Mouse (Mus musculus): ENCODE data around the gene Creb5. TPM values are rescaled to one million over a fixed set of nuclear protein-coding genes. Genes with fewer than 3 reads are reported as not detected.

The Creb5 gene
- total and polyA plus RNA-seq, 2 experiments from 2014 or later: 1.6 to 3.2 TPM

DNA sequence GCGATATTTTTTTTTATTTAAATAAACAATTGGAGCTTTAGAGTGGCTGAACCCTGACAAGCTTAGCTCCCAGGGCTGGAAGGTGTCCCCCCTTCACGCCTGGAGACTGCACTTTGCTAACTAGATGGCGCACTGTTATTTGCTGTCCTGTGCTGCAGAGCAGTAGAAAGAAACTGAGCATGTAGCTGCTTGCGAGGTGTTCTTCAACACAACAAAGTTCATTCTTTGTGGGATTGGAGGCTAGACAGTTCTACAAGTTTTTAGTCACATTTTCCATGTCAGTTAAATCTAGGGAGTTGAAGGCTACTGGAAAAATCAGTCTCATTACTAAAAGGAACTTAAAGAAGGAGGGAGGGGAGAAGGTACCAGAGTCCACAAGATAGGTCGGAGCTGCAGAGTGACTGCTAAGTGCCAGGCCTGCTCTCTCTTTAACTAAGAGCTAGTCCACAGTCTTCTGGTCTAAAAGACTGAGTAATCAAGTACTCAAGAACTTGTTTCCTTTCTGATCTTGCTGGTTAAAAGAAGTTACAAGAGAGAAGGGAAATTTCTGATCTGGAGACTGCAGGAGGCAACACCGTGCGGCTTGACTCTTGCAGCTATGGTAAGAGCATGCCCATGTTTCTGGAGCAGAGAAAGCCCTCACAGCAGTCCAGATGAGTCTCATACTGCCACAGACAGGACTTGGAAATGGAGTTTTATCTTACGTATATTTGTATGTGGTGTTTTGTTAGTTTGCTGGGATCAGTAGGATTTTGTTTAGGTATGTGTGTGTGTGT, 3.3 kb downstream of the Creb5 start:
- no peak overlapping the region for H3K9ac ChIP-seq (replicated peaks; ENCODE audit: low read length, poor library complexity, severe bottlenecking)
- DNase-seq (ENCODE audit: low spot score): peak; percentile 14
- no peak overlapping the region for H3K4me3 ChIP-seq (ENCODE audit: low read depth, low read length)
- no peaks in the 10 kb centered on the region for H3K36me3 ChIP-seq (ENCODE audit: insufficient read depth, low read length)
- peaks cover 54% of the 10 kb centered on the region for H3K27me3 ChIP-seq (ENCODE audit: insufficient read depth, low read length)
- no peak overlapping the region for H3K27ac ChIP-seq (ENCODE audit: low read depth, low read length)
- no peak for ATAC-seq (ENCODE audit: low FRiP score)
- no peaks in the 10 kb centered on the region for H3K4me1 ChIP-seq (ENCODE audit: insufficient read depth, low read length)
- H3K9me3 ChIP-seq (ENCODE audit: low read length): no peaks in the 10 kb centered on the region
- TF ChIP-seq CTCF (IDR thresholded peaks at IDR 0.05): peak; percentile 54
- 46% methylated on average over 8 of the region's 8 CpGs for WGBS
- no peak overlapping the region for H3K4me2 ChIP-seq (ENCODE audit: low read depth, low read length, poor library complexity, severe bottlenecking)

DNA sequence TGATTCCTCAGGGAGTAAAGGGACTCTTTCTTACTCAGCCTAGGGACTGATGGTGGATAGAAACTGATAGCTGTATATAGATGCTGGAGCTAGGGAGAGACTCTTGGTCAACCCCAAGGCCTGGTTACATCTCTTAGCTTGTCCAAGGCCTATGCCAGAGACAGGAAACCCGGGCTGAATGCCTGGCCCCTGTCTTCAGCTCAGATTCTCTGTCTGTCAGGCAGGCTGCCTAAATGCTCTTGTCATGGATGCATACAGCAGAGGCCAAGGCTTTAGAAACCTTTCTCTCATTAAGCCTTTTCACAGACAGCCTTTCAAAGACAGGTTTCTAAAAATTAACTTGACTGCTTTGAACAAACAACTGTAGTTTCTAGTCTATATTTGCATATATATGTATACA, 5.9 kb downstream of the Creb5 start:
- DNase-seq (ENCODE audit: low spot score): no peak
- no peak for ATAC-seq (ENCODE audit: low FRiP score)
- WGBS: 54% methylated on average over 1 of the region's 1 CpGs

DNA sequence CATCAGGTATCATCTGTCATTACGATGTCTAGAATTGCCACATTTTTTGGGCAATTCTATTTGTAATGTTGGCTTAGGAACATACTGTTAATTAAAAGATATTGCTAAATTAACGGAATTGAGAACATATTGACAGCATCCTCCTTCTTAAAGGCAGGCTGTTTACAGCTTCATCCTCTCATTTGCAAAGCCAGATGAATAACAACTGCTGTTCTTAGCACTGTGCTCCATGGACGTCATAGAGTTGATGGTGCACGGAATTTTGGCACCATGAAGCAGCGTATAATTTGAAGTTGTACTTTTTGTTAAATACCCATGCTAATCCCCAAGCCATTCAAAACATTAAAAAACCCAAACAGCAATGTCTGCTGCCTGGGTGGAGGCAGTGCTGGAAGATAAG, 10.8 kb downstream of the Creb5 start:
- TF ChIP-seq CTCF (IDR thresholded peaks at IDR 0.05): no peak
- no peaks in the 10 kb centered on the region for H3K27me3 ChIP-seq (ENCODE audit: insufficient read depth, low read length)
- H3K9me3 ChIP-seq (ENCODE audit: low read length): no peaks in the 10 kb centered on the region
- WGBS: 60% methylated on average over 5 of the region's 5 CpGs
- H3K4me1 ChIP-seq (ENCODE audit: insufficient read depth, low read length): no peaks in the 10 kb centered on the region
- no peak for DNase-seq (ENCODE audit: low spot score)
- H3K9ac ChIP-seq (replicated peaks; ENCODE audit: low read length, poor library complexity, severe bottlenecking): no peak overlapping the region
- no peak overlapping the region for H3K4me2 ChIP-seq (ENCODE audit: low read depth, low read length, poor library complexity, severe bottlenecking)
- no peak for ATAC-seq (ENCODE audit: low FRiP score)
- no peaks in the 10 kb centered on the region for H3K36me3 ChIP-seq (ENCODE audit: insufficient read depth, low read length)
- no peak overlapping the region for H3K4me3 ChIP-seq (ENCODE audit: low read depth, low read length)
- H3K27ac ChIP-seq (ENCODE audit: low read depth, low read length): no peak overlapping the region

More for the DNA sequence above, 5.9 kb downstream of the Creb5 start:
- Histone ChIP-seq H3K27me3 (ENCODE audit: insufficient read depth, low read length) (peaks cover 33% of the 10 kb centered on the region), H3K4me3 (ENCODE audit: low read depth, low read length) (no peak overlapping the region), H3K36me3 (ENCODE audit: insufficient read depth, low read length) (no peaks in the 10 kb centered on the region), H3K9me3 (ENCODE audit: low read length) (no peaks in the 10 kb centered on the region), H3K9ac (replicated peaks; ENCODE audit: low read length, poor library complexity, severe bottlenecking) (no peak overlapping the region), H3K27ac (ENCODE audit: low read depth, low read length) (no peak overlapping the region), H3K4me1 (ENCODE audit: insufficient read depth, low read length) (no peaks in the 10 kb centered on the region), H3K4me2 (ENCODE audit: low read depth, low read length, poor library complexity, severe bottlenecking) (no peak overlapping the region)
- no peak for TF ChIP-seq CTCF (IDR thresholded peaks at IDR 0.05)

DNA sequence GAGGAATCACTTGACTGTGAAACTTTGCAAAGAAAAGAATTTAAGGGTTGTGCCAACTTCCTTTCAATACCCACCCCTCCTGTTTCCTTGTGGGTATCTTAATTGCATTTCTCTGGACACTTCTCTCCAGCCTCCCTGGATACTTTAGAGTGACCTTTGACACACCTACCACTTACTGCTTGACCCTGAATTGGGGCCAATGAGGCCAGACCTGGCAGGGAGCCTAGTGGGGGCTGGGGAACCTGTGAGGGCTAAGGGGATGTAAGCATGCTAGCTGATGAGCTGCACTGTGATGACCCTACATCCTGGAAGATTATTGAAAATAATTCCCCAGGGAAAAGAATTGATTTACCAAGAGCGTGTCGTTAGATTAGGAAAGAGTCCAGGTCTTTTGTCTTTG, 17.1 kb downstream of the Creb5 start:
- H3K9ac ChIP-seq (replicated peaks; ENCODE audit: low read length, poor library complexity, severe bottlenecking): no peak overlapping the region
- H3K9me3 ChIP-seq (ENCODE audit: low read length): no peaks in the 10 kb centered on the region
- no peak overlapping the region for H3K4me2 ChIP-seq (ENCODE audit: low read depth, low read length, poor library complexity, severe bottlenecking)
- no peak overlapping the region for H3K27ac ChIP-seq (ENCODE audit: low read depth, low read length)
- no peaks in the 10 kb centered on the region for H3K4me1 ChIP-seq (ENCODE audit: insufficient read depth, low read length)
- no peak for ATAC-seq (ENCODE audit: low FRiP score)
- no peak for DNase-seq (ENCODE audit: low spot score)
- H3K4me3 ChIP-seq (ENCODE audit: low read depth, low read length): no peak overlapping the region
- TF ChIP-seq CTCF (IDR thresholded peaks at IDR 0.05): no peak
- H3K27me3 ChIP-seq (ENCODE audit: insufficient read depth, low read length): no peaks in the 10 kb centered on the region
- WGBS: 82% methylated on average over 2 of the region's 2 CpGs
- no peaks in the 10 kb centered on the region for H3K36me3 ChIP-seq (ENCODE audit: insufficient read depth, low read length)

DNA sequence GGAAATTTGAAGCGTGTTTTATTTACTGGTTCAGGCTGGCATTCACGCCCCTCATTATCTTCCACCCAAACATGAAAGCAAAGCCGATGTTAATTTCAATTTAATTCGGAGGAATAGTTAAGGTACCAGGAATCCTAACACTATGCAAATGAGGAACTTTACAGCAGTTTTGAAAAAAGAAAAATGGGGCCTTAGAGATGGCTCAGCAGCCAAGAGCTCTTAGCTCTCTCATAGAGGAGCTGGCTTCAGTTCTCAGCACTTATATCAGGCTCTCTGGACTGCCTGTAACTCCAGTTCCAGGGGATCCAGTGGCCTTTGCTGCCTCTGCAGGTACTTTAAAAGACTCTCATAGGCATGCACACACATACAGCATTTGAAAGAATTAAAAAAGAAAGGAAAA, 19.1 kb downstream of the Creb5 start:
- Histone ChIP-seq H3K4me1 (ENCODE audit: insufficient read depth, low read length) (no peaks in the 10 kb centered on the region), H3K9ac (replicated peaks; ENCODE audit: low read length, poor library complexity, severe bottlenecking) (no peak overlapping the region), H3K36me3 (ENCODE audit: insufficient read depth, low read length) (no peaks in the 10 kb centered on the region), H3K4me2 (ENCODE audit: low read depth, low read length, poor library complexity, severe bottlenecking) (no peak overlapping the region), H3K9me3 (ENCODE audit: low read length) (no peaks in the 10 kb centered on the region), H3K27ac (ENCODE audit: low read depth, low read length) (no peak overlapping the region), H3K27me3 (ENCODE audit: insufficient read depth, low read length) (no peaks in the 10 kb centered on the region), H3K4me3 (ENCODE audit: low read depth, low read length) (no peak overlapping the region)
- 84% methylated on average over 4 of the region's 4 CpGs for WGBS
- DNase-seq (ENCODE audit: low spot score) (no peak), ATAC-seq (ENCODE audit: low FRiP score) (no peak)
- TF ChIP-seq CTCF (IDR thresholded peaks at IDR 0.05): no peak

DNA sequence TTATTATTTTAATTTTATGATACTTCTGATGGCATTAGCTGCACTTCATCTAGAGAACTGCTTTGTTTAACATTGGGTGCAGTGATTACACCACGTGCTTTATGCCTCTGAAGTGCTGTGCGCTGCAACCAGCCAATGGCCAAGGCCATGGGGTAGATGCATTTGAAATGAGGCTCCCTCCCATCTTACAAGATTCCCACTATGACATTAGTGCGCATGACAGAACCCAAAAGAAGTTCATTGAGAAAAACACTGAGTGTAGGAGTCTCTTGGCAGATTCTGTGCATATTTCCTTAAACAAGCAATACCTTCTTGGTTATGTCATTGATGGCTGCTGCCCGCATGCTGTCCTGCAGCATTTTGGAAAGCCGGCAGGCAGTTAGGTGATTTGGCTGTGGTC, 19.6 kb downstream of the Creb5 start:
- no peak for TF ChIP-seq CTCF (IDR thresholded peaks at IDR 0.05)
- H3K27ac ChIP-seq (ENCODE audit: low read depth, low read length): no peak overlapping the region
- H3K27me3 ChIP-seq (ENCODE audit: insufficient read depth, low read length): no peaks in the 10 kb centered on the region
- H3K36me3 ChIP-seq (ENCODE audit: insufficient read depth, low read length): no peaks in the 10 kb centered on the region
- H3K4me1 ChIP-seq (ENCODE audit: insufficient read depth, low read length): no peaks in the 10 kb centered on the region
- H3K4me2 ChIP-seq (ENCODE audit: low read depth, low read length, poor library complexity, severe bottlenecking): no peak overlapping the region
- no peak overlapping the region for H3K9ac ChIP-seq (replicated peaks; ENCODE audit: low read length, poor library complexity, severe bottlenecking)
- no peak for DNase-seq (ENCODE audit: low spot score)
- no peaks in the 10 kb centered on the region for H3K9me3 ChIP-seq (ENCODE audit: low read length)
- 76% methylated on average over 5 of the region's 5 CpGs for WGBS
- no peak for ATAC-seq (ENCODE audit: low FRiP score)
- H3K4me3 ChIP-seq (ENCODE audit: low read depth, low read length): no peak overlapping the region
